Comparison of ENCODE assay signal across 8 mouse cellular contexts in genomic region chr17:84510961-84511639, GRCm38 (mm10). TPM values are rescaled to one million over a fixed set of nuclear protein-coding genes. Genes with fewer than 3 reads are reported as not detected.
DNase-seq lines count a peak whose midpoint lies in the region; ATAC-seq and TF ChIP-seq lines count a peak whose summit lies in the region.

No protein-coding gene starts in this region.

- H3K4me2 ChIP-seq in limb, embryonic 13.5 days (replicated peaks) = peak overlapping the region; percentile 86
- peak overlapping the region; percentile 97 for H3K4me2 ChIP-seq in neural tube, embryonic 15.5 days

- peaks cover 5% of the 10 kb centered on the region for H3K4me1 ChIP-seq in lung, adult 2 months (ENCODE audit: control insufficient read depth, insufficient read depth, low read length)
- H3K4me1 ChIP-seq in embryonic fibroblast, embryonic 13.5 days (ENCODE audit: control insufficient read depth, insufficient read depth, low read length) = peaks cover 10% of the 10 kb centered on the region
- peaks cover 21% of the 10 kb centered on the region for H3K4me1 ChIP-seq in limb, embryonic 13.5 days
- peaks cover 16% of the 10 kb centered on the region for H3K4me1 ChIP-seq in neural tube, embryonic 15.5 days

- ATAC-seq in limb, embryonic 13.5 days (ENCODE audit: low FRiP score, low read depth) = no peak; the same call in 1 of the 2 replicates
- ATAC-seq in neural tube, embryonic 15.5 days (ENCODE audit: low FRiP score) = no peak
- ATAC-seq in monocyte, adult 5-6 weeks (replicated peaks; ENCODE audit: insufficient number of reproducible peaks, low FRiP score, low TSS enrichment, poor library complexity, severe bottlenecking) = no peak

- DNase-seq in lung, adult 2 months = no peak
- no peak for DNase-seq in lung, postnatal 14 days
- DNase-seq in frontal cortex, adult 2 months (ENCODE audit: extremely low spot score in 1 of 2, low spot score in 1 of 2) = no peak
- no peak for DNase-seq in layer of hippocampus, adult 8-10 months (ENCODE audit: low spot score in 2 of 2)

- H3K9ac ChIP-seq in limb, embryonic 13.5 days = peak overlapping the region; percentile 92; the same call in 1 of the 2 replicates
- peak overlapping the region; percentile 75 for H3K9ac ChIP-seq in neural tube, embryonic 15.5 days (replicated peaks)

- no peak for TF ChIP-seq CTCF in lung, adult 2 months (IDR thresholded peaks at IDR 0.05; ENCODE audit: insufficient read depth, low read length)
- no peak for TF ChIP-seq CTCF in embryonic fibroblast, embryonic 13.5 days (IDR thresholded peaks at IDR 0.05; ENCODE audit: borderline replicate concordance, insufficient read depth, low read length)

- no peaks in the 10 kb centered on the region for H3K27me3 ChIP-seq in limb, embryonic 13.5 days
- H3K27me3 ChIP-seq in neural tube, embryonic 15.5 days (replicated peaks) = no peaks in the 10 kb centered on the region

- no peaks in the 10 kb centered on the region for H3K36me3 ChIP-seq in limb, embryonic 13.5 days
- H3K36me3 ChIP-seq in neural tube, embryonic 15.5 days = no peaks in the 10 kb centered on the region

- H3K27ac ChIP-seq in embryonic fibroblast, embryonic 13.5 days (ENCODE audit: insufficient read depth, low read length) = peak overlapping the region; percentile 95
- H3K27ac ChIP-seq in limb, embryonic 13.5 days = peak overlapping the region; percentile 73; the same call in 1 of the 2 replicates
- peak overlapping the region; percentile 60 for H3K27ac ChIP-seq in neural tube, embryonic 15.5 days (replicated peaks)

- no peak for TF ChIP-seq POLR2A in lung, adult 2 months (IDR thresholded peaks at IDR 0.05; ENCODE audit: borderline replicate concordance, extremely low read depth, low read depth, low read length)
- peak; percentile 43; the same call in 1 of the 2 replicates for TF ChIP-seq POLR2A in embryonic fibroblast, embryonic 13.5 days (IDR thresholded peaks at IDR 0.05; ENCODE audit: low read depth, low read length)

- H3K9me3 ChIP-seq in limb, embryonic 13.5 days = no peaks in the 10 kb centered on the region
- H3K9me3 ChIP-seq in neural tube, embryonic 15.5 days (replicated peaks) = no peaks in the 10 kb centered on the region

- WGBS in lung, adult 2 months = 43% methylated on average over 11 of the region's 11 CpGs
- 21% methylated on average over 11 of the region's 11 CpGs for WGBS in limb, embryonic 13.5 days
- WGBS in neural tube, embryonic 15.5 days = 28% methylated on average over 11 of the region's 11 CpGs

- H3K4me3 ChIP-seq in lung, adult 2 months (replicated peaks; ENCODE audit: extremely low read depth, low read depth, low read length) = peak overlapping the region; percentile 52
- peak overlapping the region; percentile 65 for H3K4me3 ChIP-seq in embryonic fibroblast, embryonic 13.5 days (ENCODE audit: insufficient read depth, low read length)
- peak overlapping the region; percentile 81 for H3K4me3 ChIP-seq in limb, embryonic 13.5 days
- peak overlapping the region; percentile 60 for H3K4me3 ChIP-seq in neural tube, embryonic 15.5 days (replicated peaks)

RNA-seq across cellular contexts. Expression of gene Plekhh2, which starts 0.6 kb away (rescaled TPM):
- 8.0 and 12.1 TPM in 2 replicates for polyA plus RNA-seq in lung, adult 2 months (2012; rRNA removed)
- polyA plus RNA-seq in embryonic fibroblast, embryonic 13.5 days (2011; ENCODE audit: insufficient read length, low read depth, missing spikeins) = 26.9 and 37.7 TPM in 2 replicates
- 8.1 and 8.8 TPM in 2 replicates for polyA plus RNA-seq in limb, embryonic 13.5 days (2015; fragmentation: Nextera tagmentation; extraction: Ambion mirVana)
- 1.7 and 2.3 TPM in 2 replicates for polyA plus RNA-seq in neural tube, embryonic 15.5 days (2015; fragmentation: Nextera tagmentation; extraction: Ambion mirVana)
- 8.4 and 9.0 TPM in 2 replicates for polyA plus RNA-seq in frontal cortex, adult 2 months (2012; rRNA removed)
- total RNA-seq in layer of hippocampus, adult 8-10 months (2022) = 1 to 10 TPM; 6.2 to 8.2 (median 6.5) TPM
- 0.10 TPM in 1 of 3 replicates, not detected in the others for total RNA-seq in monocyte, adult 5-6 weeks (2017)

RNA-seq across cellular contexts. Expression of gene Thada, which starts 45.1 kb away (rescaled TPM):
- 10.9 and 12.8 TPM in 2 replicates for polyA plus RNA-seq in lung, adult 2 months (2012; rRNA removed)
- 15.9 and 20.3 TPM in 2 replicates for polyA plus RNA-seq in embryonic fibroblast, embryonic 13.5 days (2011; ENCODE audit: insufficient read length, low read depth, missing spikeins)
- 8.2 and 9.1 TPM in 2 replicates for polyA plus RNA-seq in limb, embryonic 13.5 days (2015; fragmentation: Nextera tagmentation; extraction: Ambion mirVana)
- polyA plus RNA-seq in neural tube, embryonic 15.5 days (2015; fragmentation: Nextera tagmentation; extraction: Ambion mirVana) = 5.2 and 7.0 TPM in 2 replicates
- 5.1 and 6.1 TPM in 2 replicates for polyA plus RNA-seq in frontal cortex, adult 2 months (2012; rRNA removed)
- 10 to 100 TPM; 14.7 to 20.5 (median 16.9) TPM for total RNA-seq in layer of hippocampus, adult 8-10 months (2022)
- 15.4 to 30.0 TPM (median 20.3 TPM) in 3 replicates for total RNA-seq in monocyte, adult 5-6 weeks (2017)
